Mouse (Mus musculus) urinary bladder, adult 2 months (tissue): ENCODE results near the gene Hoxb13. TPM values are rescaled to one million over a fixed set of nuclear protein-coding genes. Genes with fewer than 3 reads are reported as not detected.

Source experiments
- DNase-seq: peaks from one replicate; pipeline ENCODE4 v3.0.0; 2022; ENCODE audit warnings: low spot score
- polyA plus RNA-seq: library from polyadenylated mRNA; depleted of rRNA; stranded (reverse); fragments of >200 nt; gene quantifications from 2 replicates; pipeline ENCODE4 v1.2.3, GENCODE M21; 2012

The Hoxb13 gene
- polyA plus RNA-seq, 1 experiment = 1.7 TPM

DNA sequence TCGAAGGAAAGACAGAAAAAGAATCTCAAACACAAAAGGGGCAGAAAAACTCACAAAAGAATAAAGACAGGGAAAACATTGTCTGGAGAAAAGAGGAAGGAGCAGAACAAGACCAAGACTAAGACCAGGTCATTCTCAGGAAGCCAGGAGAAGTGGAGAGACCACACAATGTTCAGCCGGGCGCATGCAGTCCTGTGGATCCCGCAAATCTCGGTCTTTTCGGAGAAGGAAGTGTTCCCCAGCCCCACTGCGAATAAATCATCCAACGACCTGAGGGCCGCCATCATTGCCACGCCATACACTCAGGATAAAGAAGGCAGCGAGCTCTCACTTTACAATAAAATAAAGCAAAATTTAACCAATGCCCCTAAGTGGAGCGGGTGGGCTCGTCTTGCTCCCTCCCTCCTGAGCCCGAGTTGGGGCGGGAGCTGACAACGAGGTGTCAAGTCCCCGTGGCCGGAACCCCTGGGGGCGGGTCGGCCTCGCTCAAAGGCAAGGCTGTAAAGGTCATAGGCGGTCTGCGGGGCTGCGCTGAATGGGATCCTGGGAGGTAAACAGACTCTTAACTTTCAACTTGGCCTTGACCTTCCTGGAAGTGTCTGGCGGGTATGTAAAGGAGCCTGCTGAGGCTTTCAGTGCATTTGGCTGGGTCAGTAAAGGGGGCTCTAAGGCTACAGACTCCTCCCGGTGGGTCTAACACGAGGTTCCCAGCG is 4.2 kb upstream of the Hoxb13 start:
- no peak for DNase-seq

- no peak for DNase-seq
These were observed 3.0 kb upstream of the Hoxb13 start for GRCm38 (mm10) chr11:96191132-96191531.

DNA sequence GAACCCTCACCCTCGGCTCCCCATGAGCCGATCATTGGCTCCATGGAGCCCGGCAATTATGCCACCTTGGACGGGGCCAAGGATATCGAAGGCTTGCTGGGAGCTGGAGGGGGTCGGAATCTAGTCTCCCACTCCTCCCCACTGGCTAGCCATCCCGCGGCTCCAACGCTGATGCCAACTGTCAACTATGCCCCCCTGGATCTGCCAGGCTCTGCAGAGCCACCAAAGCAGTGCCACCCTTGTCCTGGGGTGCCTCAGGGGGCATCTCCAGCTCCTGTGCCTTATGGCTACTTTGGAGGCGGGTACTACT is 240 bp downstream of the Hoxb13 start:
- no peak for DNase-seq

GRCm38 (mm10) chr11:96194961-96195640 is 985 bp downstream of the Hoxb13 start:
- no peak for DNase-seq

- DNase-seq = no peak
These were observed 1.7 kb downstream of the Hoxb13 start for GRCm38 (mm10) chr11:96195769-96196280.

DNA sequence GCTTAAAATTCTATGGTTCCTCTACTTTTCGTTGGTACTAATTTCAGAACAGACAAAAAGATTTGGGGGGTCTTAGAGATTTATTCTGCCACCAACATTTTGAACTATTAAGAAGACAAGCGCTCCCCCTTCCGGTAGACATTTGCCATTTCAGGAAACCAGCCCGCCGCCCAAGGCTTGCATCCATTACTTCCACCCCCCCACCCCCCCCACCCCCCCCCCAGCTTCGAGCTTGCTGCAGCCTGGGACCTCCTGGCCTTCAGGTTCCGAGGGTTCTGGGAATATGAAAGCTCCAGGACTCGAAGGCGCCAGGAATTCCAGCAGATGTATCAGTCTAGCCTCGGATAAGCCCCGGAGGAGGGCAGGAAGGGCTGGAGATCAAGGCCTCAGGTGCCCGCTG is 4.5 kb downstream of the Hoxb13 start:
- no peak for DNase-seq

DNA sequence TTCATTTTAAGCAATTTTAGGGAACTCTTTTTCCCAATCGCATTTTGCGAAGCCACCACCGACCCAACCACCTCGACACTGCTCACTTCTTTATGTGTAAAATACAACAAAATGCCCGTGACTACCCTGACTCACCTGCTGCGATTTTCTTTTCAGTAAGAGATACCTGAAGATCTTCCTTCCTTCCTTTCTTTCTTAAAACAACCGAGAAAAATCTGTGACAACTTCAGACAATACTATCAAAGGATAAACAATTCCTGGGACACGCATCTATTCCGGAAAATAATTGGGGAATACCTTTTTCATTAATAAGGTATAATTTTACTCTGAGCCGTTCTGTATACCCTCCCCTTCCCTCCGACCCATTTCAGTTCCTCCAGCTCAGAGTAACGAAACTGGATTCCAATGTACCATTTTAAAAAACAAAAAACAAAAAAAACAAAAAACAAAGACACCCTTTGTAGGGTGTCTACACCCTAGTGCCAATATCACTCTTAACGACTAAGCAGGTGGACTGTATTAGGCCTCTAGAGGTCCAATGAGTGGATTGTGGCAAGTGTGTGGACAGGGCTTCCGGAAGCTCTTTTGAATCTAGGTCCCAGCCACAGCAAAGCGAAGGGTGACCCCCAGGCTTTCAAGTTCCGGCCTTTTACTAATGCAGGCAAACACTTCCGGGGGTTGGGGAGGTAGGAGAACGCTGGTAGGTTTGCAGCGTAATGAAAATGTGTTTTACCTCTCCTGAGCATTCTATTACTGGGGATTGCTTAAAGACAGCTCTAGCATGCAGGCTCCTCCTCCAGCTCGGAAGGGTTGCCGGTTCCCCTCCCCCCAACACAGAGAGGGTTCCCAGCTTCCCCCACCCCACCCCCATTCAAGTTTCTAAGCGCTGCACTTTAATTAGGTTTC is 5.3 kb downstream of the Hoxb13 start:
- DNase-seq = no peak

- no peak for DNase-seq
These were observed 6.1 kb downstream of the Hoxb13 start for GRCm38 (mm10) chr11:96200183-96200655.

GRCm38 (mm10) chr11:96201741-96202140 is 7.6 kb downstream of the Hoxb13 start:
- no peak for DNase-seq

DNA sequence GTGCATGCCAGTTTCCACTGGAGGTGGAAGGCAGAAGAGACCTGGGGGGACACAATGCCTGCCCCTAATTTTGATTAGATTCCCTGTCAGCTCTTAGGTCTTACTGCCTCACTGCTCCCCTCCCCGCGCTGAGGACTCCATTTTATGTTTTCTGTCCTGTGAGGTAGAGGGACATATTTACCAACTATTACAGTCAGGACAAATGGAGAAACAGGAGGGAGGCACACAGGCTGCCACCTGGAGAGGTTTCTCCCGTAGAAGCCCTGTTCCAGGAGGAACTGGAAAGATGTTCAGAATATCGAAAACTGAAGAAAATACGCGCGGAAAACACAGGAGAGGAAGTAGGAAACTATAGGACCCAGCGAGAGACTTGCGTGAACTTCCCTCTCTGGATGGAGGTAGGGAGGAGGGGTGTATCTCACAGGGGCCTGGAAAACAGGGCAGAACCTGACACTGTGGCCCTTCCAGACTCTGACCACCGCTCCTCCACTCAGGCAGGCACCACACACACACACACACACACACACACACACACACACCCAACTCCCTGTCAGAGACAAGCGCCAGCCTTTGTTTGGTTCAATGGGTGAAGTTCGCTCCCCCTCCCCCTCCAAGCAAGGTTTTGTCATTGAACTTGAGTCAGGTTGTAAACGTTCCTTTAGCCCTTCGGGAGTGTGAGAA is 8.4 kb downstream of the Hoxb13 start:
- no peak for DNase-seq

DNA sequence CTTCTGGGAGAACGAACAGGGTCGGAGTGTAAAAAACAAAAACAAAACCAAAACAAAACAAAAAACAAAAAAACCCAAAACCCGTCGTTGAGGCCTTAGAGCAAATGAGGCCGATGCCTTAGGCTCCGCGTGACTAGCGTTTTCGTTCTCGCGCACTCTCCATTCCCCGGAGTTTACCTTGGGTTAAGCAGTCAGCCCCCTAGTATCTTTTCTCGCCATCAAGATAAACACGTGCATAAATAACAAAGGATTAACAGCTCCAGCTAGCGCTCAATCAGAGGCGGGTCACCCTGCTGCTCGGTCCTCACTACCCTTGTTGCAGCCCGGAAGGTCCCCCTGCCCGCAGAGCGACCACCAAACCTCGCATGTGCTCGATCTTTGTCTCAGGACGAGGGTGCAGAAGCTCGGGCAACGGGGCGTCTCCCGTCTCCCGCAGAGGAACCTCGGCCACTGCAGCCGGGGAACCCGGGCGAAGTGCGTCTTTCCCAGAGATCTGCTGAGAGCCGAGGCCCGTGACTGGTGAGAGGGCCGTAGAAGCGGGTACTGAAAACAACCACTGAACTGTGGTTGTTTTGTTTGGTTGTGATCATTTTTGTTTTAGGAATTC is 9.2 kb downstream of the Hoxb13 start:
- peak; percentile 31 for DNase-seq

DNA sequence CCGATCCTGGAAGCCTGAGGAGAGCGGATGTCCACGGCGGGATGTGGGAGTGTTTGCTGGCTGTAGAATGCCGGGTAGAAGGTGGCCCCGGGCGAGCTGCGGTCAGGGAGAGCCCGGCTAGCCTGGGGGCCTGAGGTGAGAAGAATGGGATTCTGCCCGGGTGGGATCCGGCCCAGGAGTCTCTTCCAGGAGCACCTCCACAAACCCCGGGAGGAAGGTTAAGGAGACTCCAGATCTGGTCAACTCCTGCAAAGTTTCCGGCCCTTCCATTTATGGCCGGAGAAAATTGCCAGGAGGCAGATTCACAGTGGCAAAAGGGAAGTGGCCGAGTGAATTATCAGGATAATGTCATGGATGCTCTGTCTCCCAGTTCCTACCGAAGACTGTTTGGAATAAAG is 9.7 kb downstream of the Hoxb13 start:
- peak; percentile 24 for DNase-seq

GRCm38 (mm10) chr11:96204351-96204750 is 10.2 kb downstream of the Hoxb13 start:
- DNase-seq = no peak

DNA sequence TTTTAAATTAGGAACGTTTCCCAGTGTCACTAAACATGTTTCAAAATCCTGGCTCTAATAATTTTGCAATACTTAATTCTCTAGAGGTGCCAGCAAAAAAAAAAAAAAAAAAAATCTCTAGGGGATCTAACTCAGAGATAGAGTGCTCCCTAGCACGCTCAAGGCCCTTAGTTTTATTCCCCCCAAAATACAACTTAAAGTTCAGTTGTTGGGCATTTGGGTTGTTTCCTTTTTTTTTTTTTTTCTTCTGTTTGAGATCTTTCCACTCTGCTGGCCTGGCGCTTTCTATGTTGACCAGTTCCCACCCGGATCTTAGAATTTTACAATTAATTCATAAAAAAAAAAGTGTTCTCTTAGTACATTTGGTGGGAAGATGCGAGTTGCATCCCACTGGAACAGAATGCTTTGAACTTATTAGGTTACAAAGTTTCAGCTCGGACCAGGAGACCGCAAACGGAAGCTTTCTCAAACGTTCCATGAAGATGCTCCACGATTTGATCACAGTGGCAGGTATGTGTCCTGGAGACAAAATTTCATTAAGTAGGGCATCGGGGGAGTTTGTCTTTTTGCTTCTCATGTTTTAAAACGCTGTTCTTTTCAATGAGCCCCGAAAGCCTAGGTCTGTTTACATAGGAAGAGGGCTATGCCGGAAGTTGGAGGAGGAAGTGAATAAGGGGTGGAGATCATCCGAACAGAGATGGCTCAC is 11.5 kb downstream of the Hoxb13 start:
- no peak for DNase-seq

GRCm38 (mm10) chr11:96223813-96224212 is 29.7 kb downstream of the Hoxb13 start:
- DNase-seq = no peak

- DNase-seq = no peak
These were observed 33.6 kb downstream of the Hoxb13 start for GRCm38 (mm10) chr11:96227676-96228075.

- DNase-seq = peak; percentile 33
These were observed 40.8 kb downstream of the Hoxb13 start for GRCm38 (mm10) chr11:96234906-96235305.

DNA sequence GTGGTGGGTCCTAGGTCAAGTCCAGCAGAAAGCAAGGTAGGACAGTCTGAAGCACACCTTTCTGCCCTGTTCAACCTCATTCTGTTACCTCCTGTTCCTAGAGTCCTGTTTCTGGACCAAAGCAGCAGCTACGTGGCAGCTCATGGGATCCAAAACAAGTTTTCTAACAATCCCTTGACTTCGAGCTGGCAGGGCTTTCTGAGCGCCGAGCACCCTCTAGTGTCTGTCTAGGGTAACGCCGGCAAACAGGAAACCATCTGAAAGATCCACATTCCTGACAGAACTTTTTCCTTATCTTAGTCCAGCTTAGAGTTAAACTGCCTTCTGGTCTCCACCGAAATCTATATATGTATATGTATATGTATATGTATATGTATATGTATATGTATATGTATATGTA is 46.1 kb downstream of the Hoxb13 start:
- no peak for DNase-seq
